Mouse (Mus musculus): ENCODE results near the gene Polr3gl. TPM values are rescaled to one million over a fixed set of nuclear protein-coding genes. Genes with fewer than 3 reads are reported as not detected.

The Polr3gl gene
- polyA plus RNA-seq, 1 experiment, result 44.5 TPM

GRCm38 (mm10) chr3:96559911-96560850, 33.8 kb downstream of the Polr3gl start:
- H3K4me3 ChIP-seq (ENCODE audit: insufficient read depth, low read length), result peak overlapping the region; percentile 68
- no peaks in the 10 kb centered on the region; the same call in 1 of the 2 replicates for H3K4me1 ChIP-seq (ENCODE audit: control insufficient read depth, insufficient read depth, low read length)
- H3K27ac ChIP-seq (ENCODE audit: insufficient read depth, low read length), result no peak overlapping the region
- TF ChIP-seq CTCF (IDR thresholded peaks at IDR 0.05; ENCODE audit: extremely low read depth, insufficient read depth, low read length), result no peak
- no peak for TF ChIP-seq POLR2A (IDR thresholded peaks at IDR 0.05; ENCODE audit: extremely low read depth, insufficient read depth, low read length)

DNA sequence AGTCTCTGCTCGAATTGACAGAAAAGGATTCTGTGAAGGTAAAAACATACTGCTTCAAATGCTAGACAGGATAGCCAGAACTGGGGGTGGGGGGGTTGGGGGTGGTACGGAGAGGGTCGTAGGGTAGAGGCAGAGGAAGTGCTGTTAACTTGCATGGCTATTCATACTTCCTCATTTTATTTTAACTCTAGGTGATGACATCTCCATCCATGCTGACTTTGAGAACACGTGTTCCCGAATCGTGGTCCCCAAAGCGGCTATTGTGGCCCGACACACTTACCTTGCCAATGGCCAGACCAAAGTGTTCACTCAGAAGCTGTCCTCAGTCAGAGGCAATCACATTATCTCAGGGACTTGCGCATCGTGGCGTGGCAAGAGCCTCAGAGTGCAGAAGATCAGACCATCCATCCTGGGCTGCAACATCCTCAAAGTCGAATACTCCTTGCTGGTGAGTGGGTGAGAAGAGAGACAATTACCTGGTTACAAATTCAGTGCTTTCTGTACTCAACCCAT, 34.5 kb downstream of the Polr3gl start:
- Histone ChIP-seq H3K4me3 (ENCODE audit: insufficient read depth, low read length) (peak overlapping the region; percentile 68), H3K4me1 (ENCODE audit: control insufficient read depth, insufficient read depth, low read length) (no peaks in the 10 kb centered on the region; the same call in 1 of the 2 replicates), H3K27ac (ENCODE audit: insufficient read depth, low read length) (no peak overlapping the region)
- TF ChIP-seq POLR2A (IDR thresholded peaks at IDR 0.05; ENCODE audit: extremely low read depth, insufficient read depth, low read length), result no peak
- TF ChIP-seq CTCF (IDR thresholded peaks at IDR 0.05; ENCODE audit: extremely low read depth, insufficient read depth, low read length), result no peak

DNA sequence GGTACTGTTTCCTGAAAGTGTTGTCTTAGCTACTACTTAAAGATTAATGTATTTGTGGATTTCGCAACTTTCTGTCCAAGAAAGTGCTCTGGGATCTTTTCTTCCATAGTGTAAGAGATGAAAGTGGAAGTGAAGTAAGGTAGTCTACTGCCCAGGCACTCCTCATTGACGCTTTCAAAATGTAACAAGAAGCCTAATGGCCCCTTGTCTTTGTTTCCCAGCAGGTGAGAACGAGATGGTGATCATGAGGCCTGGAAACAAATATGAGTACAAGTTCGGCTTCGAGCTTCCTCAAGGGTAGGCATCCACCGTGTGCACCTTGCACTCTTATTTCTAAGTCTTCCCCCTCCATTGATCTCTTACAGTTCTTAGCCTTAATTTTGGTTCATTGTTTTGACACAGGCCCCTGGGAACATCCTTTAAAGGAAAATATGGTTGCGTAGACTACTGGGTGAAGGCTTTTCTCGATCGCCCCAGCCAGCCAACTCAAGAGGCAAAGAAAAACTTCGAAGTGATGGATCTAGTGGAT, 35.2 kb downstream of the Polr3gl start:
- TF ChIP-seq POLR2A (IDR thresholded peaks at IDR 0.05; ENCODE audit: extremely low read depth, insufficient read depth, low read length) (no peak), CTCF (IDR thresholded peaks at IDR 0.05; ENCODE audit: extremely low read depth, insufficient read depth, low read length) (no peak)
- Histone ChIP-seq H3K27ac (ENCODE audit: insufficient read depth, low read length) (peak overlapping the region; percentile 72; the same call in 1 of the 2 replicates), H3K4me3 (ENCODE audit: insufficient read depth, low read length) (peak overlapping the region; percentile 68), H3K4me1 (ENCODE audit: control insufficient read depth, insufficient read depth, low read length) (no peaks in the 10 kb centered on the region; the same call in 1 of the 2 replicates)

- Histone ChIP-seq H3K4me1 (ENCODE audit: control insufficient read depth, insufficient read depth, low read length) (no peaks in the 10 kb centered on the region; the same call in 1 of the 2 replicates), H3K4me3 (ENCODE audit: insufficient read depth, low read length) (peak overlapping the region; percentile 68), H3K27ac (ENCODE audit: insufficient read depth, low read length) (0 out of 2 replicates have a peak overlapping the region, but pooled peaks have one; percentile 5)
- TF ChIP-seq CTCF (IDR thresholded peaks at IDR 0.05; ENCODE audit: extremely low read depth, insufficient read depth, low read length) (no peak), POLR2A (IDR thresholded peaks at IDR 0.05; ENCODE audit: extremely low read depth, insufficient read depth, low read length) (no peak)
Observed at GRCm38 (mm10) chr3:96558159-96558558, 35.8 kb downstream of the Polr3gl start.

DNA sequence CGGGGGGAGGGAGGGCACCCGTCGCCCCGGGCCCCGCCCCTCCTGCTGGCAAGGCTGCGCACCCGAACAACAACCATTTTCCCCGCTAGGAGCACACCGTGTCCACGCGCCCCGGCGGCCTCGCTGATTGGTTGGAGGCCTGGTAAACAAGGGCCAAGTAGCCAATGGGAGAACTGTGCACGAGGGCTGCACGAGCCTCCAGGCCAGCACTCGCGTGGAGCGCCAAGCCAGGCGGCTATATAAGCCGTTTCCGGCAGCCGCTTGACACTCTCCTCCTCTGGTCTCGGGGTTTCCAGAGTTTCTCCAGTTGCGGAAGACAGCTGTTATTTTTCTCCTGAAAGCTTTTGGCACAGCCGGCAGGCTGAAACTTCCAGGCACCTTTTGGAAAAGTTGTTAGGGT, 36.3 kb downstream of the Polr3gl start, which contains the start of gene Txnip:
TSS of gene Txnip (plus strand) at position 264 of the 400 bp plus-strand sequence.
- no peaks in the 10 kb centered on the region; the same call in 1 of the 2 replicates for H3K4me1 ChIP-seq (ENCODE audit: control insufficient read depth, insufficient read depth, low read length)
- peak within 1 kb of the TSS; percentile 72 for H3K27ac ChIP-seq (ENCODE audit: insufficient read depth, low read length)
- TF ChIP-seq POLR2A (IDR thresholded peaks at IDR 0.05; ENCODE audit: extremely low read depth, insufficient read depth, low read length) (peak; percentile 97), CTCF (IDR thresholded peaks at IDR 0.05; ENCODE audit: extremely low read depth, insufficient read depth, low read length) (no peak)
- H3K4me3 ChIP-seq (ENCODE audit: insufficient read depth, low read length), result peak within 1 kb of the TSS; percentile 68

- TF ChIP-seq CTCF (IDR thresholded peaks at IDR 0.05; ENCODE audit: extremely low read depth, insufficient read depth, low read length) (no peak), POLR2A (IDR thresholded peaks at IDR 0.05; ENCODE audit: extremely low read depth, insufficient read depth, low read length) (no peak)
- Histone ChIP-seq H3K27ac (ENCODE audit: insufficient read depth, low read length) (peak overlapping the region; percentile 36), H3K4me1 (ENCODE audit: control insufficient read depth, insufficient read depth, low read length) (no peaks in the 10 kb centered on the region; the same call in 1 of the 2 replicates), H3K4me3 (ENCODE audit: insufficient read depth, low read length) (peak overlapping the region; percentile 68)
Observed at GRCm38 (mm10) chr3:96556651-96557635, 37.0 kb downstream of the Polr3gl start.

DNA sequence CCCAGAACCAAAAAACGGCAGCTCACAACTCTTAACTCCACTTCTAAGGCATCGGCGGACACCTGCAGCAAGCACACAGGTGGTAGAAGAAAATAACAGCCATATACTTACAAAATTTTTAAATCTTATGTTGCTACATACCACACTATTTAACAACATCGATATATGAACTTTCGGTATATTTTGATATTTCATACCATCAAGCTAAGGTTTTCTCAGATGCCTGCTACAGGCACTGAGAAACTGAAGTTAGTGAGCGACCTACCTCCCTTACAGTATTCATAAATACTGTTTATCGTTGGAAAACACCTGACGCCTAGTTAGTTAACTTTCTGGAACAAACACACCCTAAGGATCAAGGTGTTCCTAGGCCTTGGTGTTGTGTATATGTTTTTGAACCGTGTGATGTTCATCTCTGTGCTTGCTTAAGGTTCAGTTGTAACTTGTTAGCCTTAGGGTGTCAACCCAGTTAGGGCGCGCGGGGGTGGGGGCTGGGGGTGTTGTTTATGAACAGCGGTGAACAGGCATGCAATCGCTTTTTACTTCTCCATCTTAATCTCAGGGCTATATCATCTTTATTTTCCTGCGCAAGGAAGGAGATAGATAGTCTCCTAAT, 37.9 kb downstream of the Polr3gl start:
- Histone ChIP-seq H3K27ac (ENCODE audit: insufficient read depth, low read length) (no peak overlapping the region), H3K4me3 (ENCODE audit: insufficient read depth, low read length) (no peak overlapping the region), H3K4me1 (ENCODE audit: control insufficient read depth, insufficient read depth, low read length) (no peaks in the 10 kb centered on the region; the same call in 1 of the 2 replicates)
- no peak for TF ChIP-seq CTCF (IDR thresholded peaks at IDR 0.05; ENCODE audit: extremely low read depth, insufficient read depth, low read length)
- no peak for TF ChIP-seq POLR2A (IDR thresholded peaks at IDR 0.05; ENCODE audit: extremely low read depth, insufficient read depth, low read length)

GRCm38 (mm10) chr3:96555041-96555596, 38.9 kb downstream of the Polr3gl start:
- Histone ChIP-seq H3K27ac (ENCODE audit: insufficient read depth, low read length) (peak overlapping the region; percentile 80), H3K4me3 (ENCODE audit: insufficient read depth, low read length) (no peak overlapping the region)

More at GRCm38 (mm10) chr3:96555041-96555596, 38.9 kb downstream of the Polr3gl start:
- no peak for TF ChIP-seq POLR2A (IDR thresholded peaks at IDR 0.05; ENCODE audit: extremely low read depth, insufficient read depth, low read length)
- no peak for TF ChIP-seq CTCF (IDR thresholded peaks at IDR 0.05; ENCODE audit: extremely low read depth, insufficient read depth, low read length)
- no peaks in the 10 kb centered on the region; the same call in 1 of the 2 replicates for H3K4me1 ChIP-seq (ENCODE audit: control insufficient read depth, insufficient read depth, low read length)
